Mouse (Mus musculus): ENCODE data around the gene Olfr110. TPM values are rescaled to one million over a fixed set of nuclear protein-coding genes. Genes with fewer than 3 reads are reported as not detected.

Gene Olfr110
- polyA plus RNA-seq, 1 experiment from 2014 or later: not detected

Other genes with a start within 250 kb of the Olfr110 start
- gene Olfr98, start 228.7 kb upstream of the Olfr110 start, polyA plus RNA-seq (2015; fragmentation: Nextera tagmentation; extraction: Ambion mirVana): not detected in 2 replicates
- gene H2-M3, start 222.2 kb upstream of the Olfr110 start, polyA plus RNA-seq (2015; fragmentation: Nextera tagmentation; extraction: Ambion mirVana): 4.2 and 4.9 TPM in 2 replicates
- gene Olfr99, start 209.0 kb upstream of the Olfr110 start, polyA plus RNA-seq (2015; fragmentation: Nextera tagmentation; extraction: Ambion mirVana): not detected in 2 replicates
- gene Olfr101, start 188.2 kb upstream of the Olfr110 start, polyA plus RNA-seq (2015; fragmentation: Nextera tagmentation; extraction: Ambion mirVana): not detected in 2 replicates
- gene Olfr102, start 175.4 kb upstream of the Olfr110 start, polyA plus RNA-seq (2015; fragmentation: Nextera tagmentation; extraction: Ambion mirVana): not detected in 2 replicates
- gene Olfr103, start 152.8 kb upstream of the Olfr110 start, polyA plus RNA-seq (2015; fragmentation: Nextera tagmentation; extraction: Ambion mirVana): not detected in 2 replicates
- gene Olfr104-ps, start 132.9 kb upstream of the Olfr110 start, polyA plus RNA-seq (2015; fragmentation: Nextera tagmentation; extraction: Ambion mirVana): not detected in 2 replicates
- gene Olfr105-ps, start 113.4 kb upstream of the Olfr110 start, polyA plus RNA-seq (2015; fragmentation: Nextera tagmentation; extraction: Ambion mirVana): not detected in 2 replicates
- not detected in 2 replicates for gene Olfr106-ps, start 102.1 kb upstream of the Olfr110 start, polyA plus RNA-seq (2015; fragmentation: Nextera tagmentation; extraction: Ambion mirVana)
- not detected in 2 replicates for gene Olfr107, start 93.2 kb upstream of the Olfr110 start, polyA plus RNA-seq (2015; fragmentation: Nextera tagmentation; extraction: Ambion mirVana)
- gene Olfr108, start 47.0 kb upstream of the Olfr110 start, polyA plus RNA-seq (2015; fragmentation: Nextera tagmentation; extraction: Ambion mirVana): not detected in 2 replicates
- not detected in 2 replicates for gene Olfr109, start 33.6 kb upstream of the Olfr110 start, polyA plus RNA-seq (2015; fragmentation: Nextera tagmentation; extraction: Ambion mirVana)
- gene H2-M2, start 8.9 kb upstream of the Olfr110 start, polyA plus RNA-seq (2015; fragmentation: Nextera tagmentation; extraction: Ambion mirVana): not detected in 2 replicates
- gene Olfr111, start 15.6 kb downstream of the Olfr110 start, polyA plus RNA-seq (2015; fragmentation: Nextera tagmentation; extraction: Ambion mirVana): not detected in 2 replicates
- gene Olfr112, start 77.0 kb downstream of the Olfr110 start, polyA plus RNA-seq (2015; fragmentation: Nextera tagmentation; extraction: Ambion mirVana): not detected in 2 replicates
- gene Olfr113, start 85.2 kb downstream of the Olfr110 start, polyA plus RNA-seq (2015; fragmentation: Nextera tagmentation; extraction: Ambion mirVana): not detected in 2 replicates
- not detected in 2 replicates for gene Olfr114, start 100.3 kb downstream of the Olfr110 start, polyA plus RNA-seq (2015; fragmentation: Nextera tagmentation; extraction: Ambion mirVana)
- gene Olfr115, start 134.6 kb downstream of the Olfr110 start, polyA plus RNA-seq (2015; fragmentation: Nextera tagmentation; extraction: Ambion mirVana): not detected in 2 replicates
- gene Olfr116, start 134.7 kb downstream of the Olfr110 start, polyA plus RNA-seq (2015; fragmentation: Nextera tagmentation; extraction: Ambion mirVana): not detected in 2 replicates
- gene Olfr117, start 171.3 kb downstream of the Olfr110 start, polyA plus RNA-seq (2015; fragmentation: Nextera tagmentation; extraction: Ambion mirVana): not detected in 2 replicates
- gene Olfr118, start 174.5 kb downstream of the Olfr110 start, polyA plus RNA-seq (2015; fragmentation: Nextera tagmentation; extraction: Ambion mirVana): not detected in 2 replicates
- not detected in 2 replicates for gene Olfr119, start 204.1 kb downstream of the Olfr110 start, polyA plus RNA-seq (2015; fragmentation: Nextera tagmentation; extraction: Ambion mirVana)
- not detected in 2 replicates for gene Olfr120, start 229.3 kb downstream of the Olfr110 start, polyA plus RNA-seq (2015; fragmentation: Nextera tagmentation; extraction: Ambion mirVana)